Mouse (Mus musculus): ENCODE measurements at regions not wholly inside any gene's neighbourhood (a gene's known extent, or its start where the extent isn't known, plus 50 kb on each side); places are given as distances from the start of the nearest gene placed in this dataset.

DNA sequence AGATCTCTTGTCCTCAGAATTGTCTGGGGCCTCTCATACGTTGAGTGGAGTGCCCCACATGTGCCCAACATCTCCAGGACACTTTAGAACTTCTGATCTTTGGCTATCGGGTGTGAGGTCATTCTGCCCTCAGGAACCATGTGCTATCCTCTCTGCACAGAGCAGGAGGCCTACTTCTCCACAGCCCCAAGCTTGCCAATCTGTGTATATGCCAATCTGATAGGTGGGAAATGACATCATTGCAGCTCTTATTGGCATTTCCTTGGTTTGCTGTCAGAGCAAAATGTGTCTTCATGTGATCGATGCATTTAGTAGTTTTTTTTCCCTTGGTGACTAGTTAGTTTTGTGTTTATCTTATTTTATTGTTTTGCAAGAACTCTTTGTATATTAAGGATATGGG is 108.8 kb upstream of the Ptpn1 start:
- Histone ChIP-seq H3K4me3 (ENCODE audit: low read length) (no peak overlapping the region), H3K9ac (replicated peaks; ENCODE audit: low read length) (no peak overlapping the region), H3K27ac (no peak overlapping the region), H3K4me2 (ENCODE audit: low read depth, low read length) (no peak overlapping the region), H3K36me3 (ENCODE audit: insufficient read depth, low read length) (no peaks in the 10 kb centered on the region), H3K9me3 (ENCODE audit: low read length) (no peaks in the 10 kb centered on the region), H3K27me3 (ENCODE audit: insufficient read depth, low read length) (no peaks in the 10 kb centered on the region), H3K4me1 (ENCODE audit: insufficient read depth, low read length) (no peaks in the 10 kb centered on the region)
- no peak for ATAC-seq
- 96% methylated on average over 3 of the region's 3 CpGs for WGBS
- TF ChIP-seq CTCF (IDR thresholded peaks at IDR 0.05; ENCODE audit: low read depth): no peak
- DNase-seq (ENCODE audit: low spot score): no peak

DNA sequence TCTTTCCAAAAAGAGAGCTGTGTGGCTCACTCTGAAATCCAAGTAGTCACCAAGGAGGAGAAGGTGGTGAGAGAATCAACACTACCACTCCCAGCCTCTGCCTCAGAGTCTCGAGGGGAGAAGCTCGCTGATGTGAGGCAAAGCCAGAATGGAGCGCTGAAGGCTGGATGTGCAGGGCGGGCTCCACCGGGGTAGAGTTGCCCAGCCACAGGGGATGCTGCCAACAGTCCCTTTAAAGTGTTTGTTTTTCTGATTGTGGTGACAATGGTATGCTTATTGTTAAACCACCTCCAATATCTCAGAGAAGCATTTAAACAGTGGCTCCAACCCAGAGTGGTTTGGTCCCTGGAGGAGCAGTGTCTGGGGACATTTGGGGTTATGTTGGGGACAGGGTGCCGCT is 110.7 kb upstream of the Ptpn1 start:
- H3K4me1 ChIP-seq (ENCODE audit: insufficient read depth, low read length): no peaks in the 10 kb centered on the region
- ATAC-seq: no peak
- no peak overlapping the region for H3K4me3 ChIP-seq (ENCODE audit: low read length)
- H3K9ac ChIP-seq (replicated peaks; ENCODE audit: low read length): no peak overlapping the region
- no peak for TF ChIP-seq CTCF (IDR thresholded peaks at IDR 0.05; ENCODE audit: low read depth)
- no peaks in the 10 kb centered on the region for H3K36me3 ChIP-seq (ENCODE audit: insufficient read depth, low read length)
- 73% methylated on average over 6 of the region's 6 CpGs for WGBS
- no peaks in the 10 kb centered on the region for H3K9me3 ChIP-seq (ENCODE audit: low read length)
- no peak overlapping the region for H3K27ac ChIP-seq
- no peak overlapping the region for H3K4me2 ChIP-seq (ENCODE audit: low read depth, low read length)
- no peaks in the 10 kb centered on the region for H3K27me3 ChIP-seq (ENCODE audit: insufficient read depth, low read length)
- no peak for DNase-seq (ENCODE audit: low spot score)

DNA sequence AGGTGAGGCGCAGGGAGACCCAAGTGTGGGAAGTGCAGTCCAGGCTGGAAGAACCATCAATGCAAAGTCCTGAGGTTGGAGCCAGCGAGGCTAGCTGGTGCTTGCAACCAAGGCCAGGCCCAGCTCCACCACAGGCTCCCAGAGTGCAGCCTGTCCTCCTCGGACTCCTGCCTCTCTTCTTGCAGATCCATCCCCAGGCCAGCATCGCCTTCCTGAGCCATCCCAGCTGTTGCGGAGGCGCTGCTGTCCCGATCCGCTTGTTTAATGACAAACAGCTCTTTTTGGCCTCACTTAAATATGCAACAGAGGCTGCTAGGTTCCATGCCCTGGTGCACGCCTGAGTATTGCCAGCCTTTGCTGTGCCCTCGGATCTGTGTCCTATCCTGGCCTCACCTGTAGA is 113.1 kb upstream of the Ptpn1 start:
- Histone ChIP-seq H3K4me1 (ENCODE audit: insufficient read depth, low read length) (no peaks in the 10 kb centered on the region), H3K4me2 (ENCODE audit: low read depth, low read length) (no peak overlapping the region), H3K27me3 (ENCODE audit: insufficient read depth, low read length) (no peaks in the 10 kb centered on the region), H3K4me3 (ENCODE audit: low read length) (no peak overlapping the region), H3K9ac (replicated peaks; ENCODE audit: low read length) (no peak overlapping the region), H3K27ac (no peak overlapping the region), H3K9me3 (ENCODE audit: low read length) (no peaks in the 10 kb centered on the region), H3K36me3 (ENCODE audit: insufficient read depth, low read length) (no peaks in the 10 kb centered on the region)
- WGBS: 81% methylated on average over 10 of the region's 10 CpGs
- DNase-seq (ENCODE audit: low spot score) (no peak), ATAC-seq (no peak)
- no peak for TF ChIP-seq CTCF (IDR thresholded peaks at IDR 0.05; ENCODE audit: low read depth)

DNA sequence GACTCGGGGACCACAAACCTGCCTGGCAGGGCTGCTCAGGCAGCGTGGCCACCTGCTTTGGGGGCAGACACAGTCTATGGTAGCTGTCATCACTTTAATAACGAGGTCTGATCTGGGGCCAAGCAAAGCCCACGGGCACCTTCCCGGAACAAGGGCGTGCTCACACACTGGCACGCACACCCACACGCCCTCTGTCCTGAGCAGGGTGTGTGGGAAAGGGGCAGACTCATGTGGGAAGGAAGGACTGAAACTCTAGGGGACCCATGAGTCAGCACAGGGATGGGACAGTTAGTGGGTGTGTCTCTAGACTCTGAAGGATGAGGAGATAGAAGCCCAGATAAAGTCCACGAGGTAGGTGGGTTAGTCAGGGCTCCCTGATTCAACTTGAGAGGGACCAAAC is 114.8 kb upstream of the Ptpn1 start:
- WGBS: 76% methylated on average over 9 of the region's 9 CpGs
- H3K4me3 ChIP-seq (ENCODE audit: low read length): no peak overlapping the region
- no peak for ATAC-seq
- no peak for TF ChIP-seq CTCF (IDR thresholded peaks at IDR 0.05; ENCODE audit: low read depth)
- H3K27me3 ChIP-seq (ENCODE audit: insufficient read depth, low read length): no peaks in the 10 kb centered on the region
- H3K36me3 ChIP-seq (ENCODE audit: insufficient read depth, low read length): no peaks in the 10 kb centered on the region
- no peaks in the 10 kb centered on the region for H3K9me3 ChIP-seq (ENCODE audit: low read length)
- no peak overlapping the region for H3K4me2 ChIP-seq (ENCODE audit: low read depth, low read length)
- H3K4me1 ChIP-seq (ENCODE audit: insufficient read depth, low read length): no peaks in the 10 kb centered on the region
- H3K27ac ChIP-seq: no peak overlapping the region
- H3K9ac ChIP-seq (replicated peaks; ENCODE audit: low read length): no peak overlapping the region
- no peak for DNase-seq (ENCODE audit: low spot score)

DNA sequence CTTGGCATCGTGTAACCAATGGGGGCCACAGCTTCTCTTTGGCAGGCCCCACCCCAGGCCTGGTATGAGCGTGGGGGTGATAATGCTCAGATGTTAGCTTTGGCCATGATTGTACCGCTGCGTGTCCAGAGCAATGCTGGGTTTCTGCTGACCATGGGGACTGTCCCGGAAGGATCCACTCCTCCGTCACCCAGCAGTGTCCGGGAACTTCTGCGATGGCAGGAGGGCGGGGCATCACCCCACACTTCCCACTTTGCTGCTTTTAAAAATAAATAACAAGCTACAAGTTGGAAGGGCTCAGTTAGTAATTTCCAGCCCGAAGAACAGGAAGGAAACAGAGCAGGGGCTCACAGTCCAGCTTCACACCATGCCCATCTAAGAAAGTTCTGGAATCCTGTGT is 116.7 kb upstream of the Ptpn1 start:
- ATAC-seq: no peak
- no peaks in the 10 kb centered on the region for H3K36me3 ChIP-seq (ENCODE audit: insufficient read depth, low read length)
- 90% methylated on average over 10 of the region's 10 CpGs for WGBS

DNA sequence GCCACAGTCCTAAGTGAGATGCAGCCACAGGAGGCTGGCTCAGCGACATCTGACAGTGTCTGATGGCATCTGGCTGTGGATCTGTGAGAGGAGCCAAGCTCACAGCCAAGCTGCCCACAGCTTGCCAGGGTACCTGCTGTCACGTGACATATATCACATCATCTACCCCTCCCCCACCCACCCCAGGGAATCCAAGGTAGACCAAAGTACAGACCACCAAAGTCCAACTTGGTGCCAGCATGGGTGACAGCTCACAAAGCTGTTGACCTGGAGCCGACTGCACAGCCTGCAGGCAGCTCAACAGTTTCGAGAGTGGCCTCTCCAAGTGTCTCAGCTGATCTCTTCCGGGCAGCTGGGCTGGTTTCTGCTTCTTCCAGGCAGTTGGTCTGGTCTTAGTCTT is 119.6 kb upstream of the Tmem189 start:
- H3K27me3 ChIP-seq (ENCODE audit: insufficient read depth, low read length): no peaks in the 10 kb centered on the region
- H3K36me3 ChIP-seq (ENCODE audit: insufficient read depth, low read length): no peaks in the 10 kb centered on the region
- TF ChIP-seq CTCF (IDR thresholded peaks at IDR 0.05; ENCODE audit: low read depth): no peak
- H3K9ac ChIP-seq (replicated peaks; ENCODE audit: low read length): no peak overlapping the region
- no peak overlapping the region for H3K27ac ChIP-seq
- H3K4me1 ChIP-seq (ENCODE audit: insufficient read depth, low read length): no peaks in the 10 kb centered on the region
- ATAC-seq (no peak), DNase-seq (ENCODE audit: low spot score) (no peak)
- no peak overlapping the region for H3K4me2 ChIP-seq (ENCODE audit: low read depth, low read length)
- WGBS: 82% methylated on average over 5 of the region's 5 CpGs
- H3K4me3 ChIP-seq (ENCODE audit: low read length): no peak overlapping the region
- H3K9me3 ChIP-seq (ENCODE audit: low read length): no peaks in the 10 kb centered on the region

More for the DNA sequence above, 116.7 kb upstream of the Ptpn1 start:
- Histone ChIP-seq H3K9ac (replicated peaks; ENCODE audit: low read length) (no peak overlapping the region), H3K9me3 (ENCODE audit: low read length) (no peaks in the 10 kb centered on the region), H3K4me3 (ENCODE audit: low read length) (no peak overlapping the region), H3K4me1 (ENCODE audit: insufficient read depth, low read length) (no peaks in the 10 kb centered on the region), H3K27ac (no peak overlapping the region), H3K27me3 (ENCODE audit: insufficient read depth, low read length) (no peaks in the 10 kb centered on the region), H3K4me2 (ENCODE audit: low read depth, low read length) (no peak overlapping the region)
- no peak for DNase-seq (ENCODE audit: low spot score)
- no peak for TF ChIP-seq CTCF (IDR thresholded peaks at IDR 0.05; ENCODE audit: low read depth)

DNA sequence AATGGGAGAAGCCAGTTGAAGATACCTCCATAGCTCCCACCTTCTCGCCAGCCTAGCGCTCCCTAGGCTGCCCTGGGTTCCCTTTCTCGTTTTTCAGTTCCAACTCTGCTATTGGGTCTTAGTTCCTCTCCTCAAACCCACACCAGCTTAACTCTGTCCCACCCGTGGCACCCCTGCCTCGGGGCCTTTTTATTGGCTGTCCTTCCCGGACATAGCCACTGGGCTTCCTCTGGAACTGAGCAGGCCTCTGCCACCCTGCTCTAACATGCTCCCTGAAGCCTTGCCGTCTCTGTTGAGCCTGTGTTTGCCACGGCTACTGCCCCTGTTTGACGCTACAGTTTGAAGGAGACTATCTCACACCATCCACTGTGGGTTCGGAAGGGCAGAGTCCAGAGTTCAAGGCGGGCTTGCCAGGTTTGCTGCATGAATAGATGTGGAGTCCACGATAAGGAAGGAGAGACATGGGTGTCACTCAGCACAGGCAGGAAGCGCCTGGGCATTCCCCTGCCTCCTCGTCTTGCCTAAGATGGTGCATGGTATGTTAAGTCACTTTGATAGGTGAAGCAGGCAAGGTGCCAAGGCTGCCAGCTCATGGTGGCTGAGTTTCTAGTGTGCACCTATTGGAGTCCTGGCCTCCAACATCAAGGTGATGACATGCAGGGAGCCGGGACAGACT is 116.1 kb upstream of the Tmem189 start:
- WGBS: 80% methylated on average over 15 of the region's 15 CpGs
- Histone ChIP-seq H3K27me3 (ENCODE audit: insufficient read depth, low read length) (no peaks in the 10 kb centered on the region), H3K4me3 (ENCODE audit: low read length) (no peak overlapping the region), H3K9me3 (ENCODE audit: low read length) (no peaks in the 10 kb centered on the region), H3K9ac (replicated peaks; ENCODE audit: low read length) (no peak overlapping the region), H3K36me3 (ENCODE audit: insufficient read depth, low read length) (no peaks in the 10 kb centered on the region), H3K4me2 (ENCODE audit: low read depth, low read length) (no peak overlapping the region), H3K27ac (no peak overlapping the region), H3K4me1 (ENCODE audit: insufficient read depth, low read length) (no peaks in the 10 kb centered on the region)
- ATAC-seq: no peak
- DNase-seq (ENCODE audit: low spot score): no peak
- no peak for TF ChIP-seq CTCF (IDR thresholded peaks at IDR 0.05; ENCODE audit: low read depth)

Data from hindbrain, postnatal 0 days (tissue).